Mouse (Mus musculus): ENCODE data around the gene Olfr890.
"Not testable (repeated sequence)": the region's sequence is repeated elsewhere in the genome, so short reads cannot be mapped to it uniquely, and the experiment has no call there.

Gene Olfr890

DNA sequence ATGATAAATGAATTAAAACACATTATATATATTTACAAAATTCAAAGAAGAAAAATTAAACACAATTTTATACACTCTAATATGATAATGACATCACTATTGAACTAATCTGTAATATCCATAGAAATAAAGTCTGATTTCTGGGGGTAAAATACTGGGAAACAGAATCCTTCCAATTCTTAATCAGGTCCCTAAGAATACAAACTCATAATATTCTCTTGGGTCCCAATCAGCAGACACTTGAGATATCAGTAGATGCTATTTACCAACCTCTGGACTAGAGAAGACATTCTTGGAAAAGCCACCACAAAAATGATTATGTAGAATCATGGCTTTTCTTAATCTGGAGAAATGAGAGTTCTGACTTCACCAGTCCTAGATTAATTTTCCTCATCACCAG, at the start of gene Olfr890:
Gene Olfr890 (plus strand): TSS at position 301 of the 400 bp plus-strand sequence.
- no peak for DNase-seq (ENCODE audit: extremely low spot score, low read depth, low spot score)

GRCm38 (mm10) chr9:38107828-38108227, 34.5 kb upstream of the Olfr890 start, which contains the start of gene Olfr888:
Gene Olfr888 (plus strand): TSS chr9:38108128.
- DNase-seq (ENCODE audit: extremely low spot score, low read depth, low spot score) = no peak

DNA sequence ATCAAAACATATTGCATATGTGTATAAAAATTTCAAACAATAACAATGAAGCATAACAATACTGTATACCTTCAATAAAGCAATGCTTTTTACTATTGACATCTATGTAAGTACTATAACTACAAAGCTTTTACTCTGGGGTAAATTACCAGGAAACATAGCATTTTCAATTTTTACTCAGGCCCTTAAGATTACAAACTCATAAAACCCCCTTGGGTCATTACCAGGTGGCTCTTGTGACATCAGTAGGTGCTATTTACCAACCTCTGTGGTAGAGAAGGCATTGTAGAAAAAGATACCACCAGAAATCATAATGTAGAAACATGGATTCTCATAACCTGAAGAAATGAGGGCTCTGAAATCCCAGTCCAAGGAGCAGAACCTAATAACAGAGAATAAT, 27.4 kb upstream of the Olfr890 start, which contains the start of gene Olfr889:
Gene Olfr889 (plus strand): TSS at position 301 of the 400 bp plus-strand sequence.
- DNase-seq (ENCODE audit: extremely low spot score, low read depth, low spot score) = no peak

DNA sequence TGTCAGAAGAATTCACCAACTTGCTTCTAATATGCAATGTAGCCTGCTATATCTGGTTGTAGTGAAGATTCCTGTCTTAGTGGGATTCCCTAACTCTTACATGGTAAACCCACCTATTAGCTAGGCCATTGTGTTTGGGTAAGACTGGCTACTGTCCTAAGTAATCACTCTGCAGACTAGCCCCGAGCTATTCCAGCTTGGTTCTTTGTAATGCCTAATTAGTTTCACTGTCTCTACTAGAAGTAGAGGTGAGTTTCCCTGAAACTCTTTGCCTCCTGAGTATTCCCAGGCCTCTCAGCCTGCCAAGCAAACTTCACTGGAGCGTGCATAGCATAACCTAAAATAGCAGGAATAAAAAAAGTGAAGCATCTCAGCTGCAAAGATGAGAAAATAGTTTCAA, 26.0 kb downstream of the Olfr890 start:
- DNase-seq (ENCODE audit: extremely low spot score, low read depth, low spot score) = not testable (repeated sequence)

DNA sequence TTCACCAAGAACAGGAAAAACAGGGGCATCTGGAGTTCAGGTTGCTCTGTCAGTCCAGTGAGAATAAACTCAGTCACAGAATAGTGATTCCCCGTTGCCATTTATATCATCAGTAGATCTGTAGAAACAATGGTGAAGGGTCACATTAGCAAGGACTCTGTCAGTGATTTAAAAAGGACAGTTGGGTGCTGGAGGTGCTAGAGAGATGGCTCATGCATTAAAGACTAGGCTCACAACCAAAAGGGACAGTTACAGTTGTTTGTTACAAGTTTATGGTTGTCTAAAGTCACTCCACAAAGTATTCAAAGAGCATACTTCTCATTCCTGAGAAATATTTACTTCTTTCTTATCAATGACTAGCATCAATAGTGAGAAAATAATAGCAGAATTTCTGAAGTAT, 38.4 kb downstream of the Olfr890 start, which contains the start of gene Olfr891:
Gene Olfr891 (minus strand): TSS at position 101 of the 400 bp plus-strand sequence.
- no peak for DNase-seq (ENCODE audit: extremely low spot score, low read depth, low spot score)

Measured in hindlimb bud, embryonic 11.5 days (tissue).